In genomic region chr1:80504757-80505156, GRCm38 (mm10) we compare ENCODE assay signal across 19 mouse cellular contexts. TPM values are rescaled to one million over a fixed set of nuclear protein-coding genes. Genes with fewer than 3 reads are reported as not detected.
DNase-seq lines count a peak whose midpoint lies in the region; ATAC-seq and TF ChIP-seq lines count a peak whose summit lies in the region.
"Had no signal": no experiment of that assay in that cellular context is flagged by ENCODE, and none has a peak within 500 bp of the region (broad histone marks: within the 10 kb centered on the region; RNA-seq: fewer than 3 reads in every experiment).

No protein-coding gene starts in this region.

- no peaks in the 10 kb centered on the region for H3K36me3 ChIP-seq in embryonic facial prominence, embryonic 11.5 days (replicated peaks; ENCODE audit: control insufficient read depth, insufficient read depth, low read depth, low read length)
- H3K36me3 ChIP-seq in embryonic facial prominence, embryonic 10.5 days (replicated peaks) = no peaks in the 10 kb centered on the region
- H3K36me3 ChIP-seq in liver, embryonic 14.5 days (replicated peaks; ENCODE audit: control insufficient read depth, insufficient read depth, low read depth) = no peaks in the 10 kb centered on the region
- H3K36me3 ChIP-seq in liver, embryonic 11.5 days (ENCODE audit: control insufficient read depth, insufficient read depth, low read length) = no peaks in the 10 kb centered on the region
- H3K36me3 ChIP-seq: limb, embryonic 10.5 days; neural tube, embryonic 15.5 days had no signal

- H3K27ac ChIP-seq in embryonic facial prominence, embryonic 11.5 days (replicated peaks; ENCODE audit: low read depth, low read length) = no peak overlapping the region
- H3K27ac ChIP-seq in embryonic facial prominence, embryonic 10.5 days (replicated peaks) = no peak overlapping the region
- no peak overlapping the region for H3K27ac ChIP-seq in liver, embryonic 14.5 days
- H3K27ac ChIP-seq in liver, embryonic 11.5 days (ENCODE audit: low read depth, low read length) = no peak overlapping the region
- H3K27ac ChIP-seq: limb, embryonic 10.5 days; neural tube, embryonic 15.5 days had no signal

- H3K27me3 ChIP-seq in embryonic facial prominence, embryonic 11.5 days (ENCODE audit: control insufficient read depth, insufficient read depth, low read length) = no peaks in the 10 kb centered on the region
- H3K27me3 ChIP-seq in embryonic facial prominence, embryonic 10.5 days (replicated peaks; ENCODE audit: low read depth, poor library complexity, severe bottlenecking) = no peaks in the 10 kb centered on the region
- no peaks in the 10 kb centered on the region for H3K27me3 ChIP-seq in liver, embryonic 14.5 days (ENCODE audit: control insufficient read depth, insufficient read depth, low read length)
- H3K27me3 ChIP-seq in liver, embryonic 11.5 days (replicated peaks; ENCODE audit: control insufficient read depth, insufficient read depth, low read length) = no peaks in the 10 kb centered on the region
- H3K27me3 ChIP-seq: neural tube, embryonic 15.5 days had no signal

- H3K4me3 ChIP-seq in embryonic facial prominence, embryonic 11.5 days (ENCODE audit: low read depth, low read length) = no peak overlapping the region
- no peak overlapping the region for H3K4me3 ChIP-seq in embryonic facial prominence, embryonic 10.5 days
- H3K4me3 ChIP-seq in liver, embryonic 14.5 days (ENCODE audit: insufficient read depth in 1 of 2, low read depth in 2 of 2, low read length in 2 of 2) = no peak overlapping the region
- no peak overlapping the region for H3K4me3 ChIP-seq in liver, embryonic 11.5 days (ENCODE audit: low read depth, low read length)
- H3K4me3 ChIP-seq: erythroblast, embryonic 14.5 days; limb, embryonic 10.5 days; neural tube, embryonic 15.5 days had no signal

- ATAC-seq in embryonic facial prominence, embryonic 11.5 days (replicated peaks; ENCODE audit: insufficient number of reproducible peaks, low FRiP score, low TSS enrichment, low read depth) = no peak
- ATAC-seq in liver, embryonic 14.5 days (ENCODE audit: insufficient read depth) = no peak
- ATAC-seq in liver, embryonic 11.5 days (replicated peaks; ENCODE audit: low FRiP score) = no peak

- TF ChIP-seq EP300 in liver, embryonic 14.5 days (IDR thresholded peaks at IDR 0.05; ENCODE audit: low read depth) = no peak

- no peaks in the 10 kb centered on the region for H3K9me3 ChIP-seq in embryonic facial prominence, embryonic 11.5 days (replicated peaks; ENCODE audit: control insufficient read depth, low read length)
- H3K9me3 ChIP-seq in embryonic facial prominence, embryonic 10.5 days = no peaks in the 10 kb centered on the region
- no peaks in the 10 kb centered on the region for H3K9me3 ChIP-seq in liver, embryonic 14.5 days (ENCODE audit: control insufficient read depth, low read length)
- no peaks in the 10 kb centered on the region for H3K9me3 ChIP-seq in liver, embryonic 11.5 days (ENCODE audit: control insufficient read depth, low read length)
- H3K9me3 ChIP-seq: limb, embryonic 10.5 days; neural tube, embryonic 15.5 days had no signal

- H3K9ac ChIP-seq in embryonic facial prominence, embryonic 11.5 days (replicated peaks; ENCODE audit: low read length) = no peak overlapping the region
- H3K9ac ChIP-seq in liver, embryonic 14.5 days (replicated peaks) = no peak overlapping the region
- no peak overlapping the region for H3K9ac ChIP-seq in liver, embryonic 11.5 days (ENCODE audit: low read depth, low read length)
- H3K9ac ChIP-seq: neural tube, embryonic 15.5 days had no signal

- H3K4me1 ChIP-seq in embryonic facial prominence, embryonic 11.5 days (ENCODE audit: control insufficient read depth, insufficient read depth, low read length) = no peaks in the 10 kb centered on the region
- no peaks in the 10 kb centered on the region for H3K4me1 ChIP-seq in embryonic facial prominence, embryonic 10.5 days
- H3K4me1 ChIP-seq in liver, embryonic 14.5 days (replicated peaks; ENCODE audit: control insufficient read depth in 2 of 2, insufficient read depth in 2 of 2, low read length in 1 of 2) = no peaks in the 10 kb centered on the region
- no peaks in the 10 kb centered on the region for H3K4me1 ChIP-seq in liver, embryonic 11.5 days (replicated peaks; ENCODE audit: control insufficient read depth, insufficient read depth, low read length)
- H3K4me1 ChIP-seq: limb, embryonic 10.5 days; neural tube, embryonic 15.5 days had no signal

- peak; percentile 31 for TF ChIP-seq CTCF in liver, embryonic 14.5 days (IDR thresholded peaks at IDR 0.05; ENCODE audit: low read depth)

- H3K4me2 ChIP-seq in embryonic facial prominence, embryonic 11.5 days (ENCODE audit: low read depth, low read length) = no peak overlapping the region
- H3K4me2 ChIP-seq in liver, embryonic 14.5 days (ENCODE audit: low read depth) = no peak overlapping the region
- no peak overlapping the region for H3K4me2 ChIP-seq in liver, embryonic 11.5 days
- H3K4me2 ChIP-seq: midbrain, embryonic 11.5 days; neural tube, embryonic 15.5 days had no signal

- WGBS in embryonic facial prominence, embryonic 11.5 days = 81% methylated on average over 2 of the region's 2 CpGs
- WGBS in embryonic facial prominence, embryonic 10.5 days = 86% methylated on average over 2 of the region's 2 CpGs
- 72% methylated on average over 2 of the region's 2 CpGs for WGBS in liver, embryonic 14.5 days (ENCODE audit: insufficient replicate concordance)
- 78% methylated on average over 2 of the region's 2 CpGs for WGBS in liver, embryonic 11.5 days

- DNase-seq in embryonic facial prominence, embryonic 11.5 days (ENCODE audit: low spot score) = peak; percentile 14
- DNase-seq in embryonic facial prominence, embryonic 10.5 days (ENCODE audit: low spot score) = no peak
- DNase-seq in liver, embryonic 14.5 days (ENCODE audit: low read depth in 3 of 3, low spot score in 3 of 3) = no peak
- DNase-seq in liver, embryonic 11.5 days (ENCODE audit: low spot score) = no peak
- DNase-seq in MEL-GATA-1-ER (ENCODE audit: extremely low read depth, low read depth) = peak; percentile 13
- peak; percentile 23 for DNase-seq in mesoderm, embryonic 11.5 days (ENCODE audit: low read depth, low spot score)
- DNase-seq in cerebellum, adult 9-10 months = no peak
- no peak for DNase-seq in left cerebral cortex, adult 18-20 months (ENCODE audit: low spot score in 2 of 2)
- DNase-seq: cerebellum, adult 11-12 months; heart, postnatal 10 days; kidney, adult 18-20 months; spleen, adult 18-20 months; thymus, postnatal 36 days had no signal

RNA-seq across cellular contexts. Expression of gene Gm45261, which starts 43.5 kb away (rescaled TPM):
- not detected in 2 replicates for polyA plus RNA-seq in embryonic facial prominence, embryonic 11.5 days (2014; fragmentation: Nextera tagmentation; extraction: Ambion mirVana)
- polyA plus RNA-seq in embryonic facial prominence, embryonic 10.5 days (2016; fragmentation: Nextera tagmentation; extraction: Ambion mirVana) = not detected in 2 replicates
- not detected in 2 replicates for polyA plus RNA-seq in liver, embryonic 14.5 days (2012; rRNA removed)
- not detected in 2 replicates for polyA plus RNA-seq in liver, embryonic 14.5 days (2014; fragmentation: Nextera tagmentation; extraction: Ambion mirVana)
- not detected in 2 replicates for polyA plus RNA-seq in liver, embryonic 11.5 days (2014; fragmentation: Nextera tagmentation; extraction: Ambion mirVana)
- total RNA-seq in left cerebral cortex, adult 18-20 months (2021) = not detected
- total RNA-seq: adrenal gland, adult 18-20 months; gastrocnemius, adult 8-10 months; heart, postnatal 10 days had no signal
- polyA plus RNA-seq: erythroblast, embryonic 14.5 days; limb, embryonic 10.5 days; midbrain, embryonic 11.5 days; neural tube, embryonic 15.5 days had no signal

Comparison
In these comparisons a context has a peak if more than half of its experiments do, and no peak if none do; other contexts are left out.
1. DNase-seq: peak in embryonic facial prominence, embryonic 11.5 days (single experiment), MEL-GATA-1-ER (single experiment) and mesoderm, embryonic 11.5 days (single experiment); none in embryonic facial prominence, embryonic 10.5 days (single experiment), liver, embryonic 14.5 days (0 of 3), liver, embryonic 11.5 days (single experiment), cerebellum, adult 9-10 months (single experiment) and left cerebral cortex, adult 18-20 months (0 of 2).